Mouse (Mus musculus) neural tube, embryonic 11.5 days (tissue): ENCODE measurements at regions not wholly inside any gene's neighbourhood (a gene's known extent, or its start where the extent isn't known, plus 50 kb on each side); places are given as distances from the start of the nearest gene placed in this dataset.
A peak's percentile ranks its signal among the peaks of the same experiment; 100 is the strongest.

Experiments used
- ATAC-seq: fragments of 200-750 bp; cut with Nextera tagmentation; 2 replicates; pipeline ENCODE4 v1.8.0; 2017; ENCODE audit warnings: moderate number of reproducible peaks, mild to moderate bottlenecking, moderate TSS enrichment, moderate library complexity; ENCODE audit not compliant: insufficient read depth, low FRiP score, low TSS enrichment
- DNase-seq: peaks from one replicate; pipeline ENCODE4 v3.0.0-alpha.2; 2015; ENCODE audit warnings: low spot score
- H3K27ac ChIP-seq: fragments of 300-500 bp; sonication (generic); 2 replicates; pipeline ENCODE4 v1.5.1; 2014; ENCODE audit warnings: low read depth, mild to moderate bottlenecking, low read length
- H3K27me3 ChIP-seq: fragments of 300-500 bp; sonication (generic); 2 replicates; pipeline ENCODE4 v1.6.1; 2014; ENCODE audit warnings: mild to moderate bottlenecking, low read length, mixed read lengths; ENCODE audit not compliant: control insufficient read depth, insufficient read depth
- H3K36me3 ChIP-seq: fragments of 300-500 bp; sonication (generic); 2 replicates; pipeline ENCODE4 v1.6.1; 2014; ENCODE audit warnings: mild to moderate bottlenecking, low read length, moderate library complexity, mixed read lengths; ENCODE audit not compliant: control insufficient read depth, insufficient read depth
- H3K4me1 ChIP-seq: fragments of 300-500 bp; sonication (generic); 2 replicates; pipeline ENCODE4 v1.6.1; 2014; ENCODE audit warnings: low read length, mixed read lengths; ENCODE audit not compliant: control insufficient read depth, insufficient read depth
- H3K4me2 ChIP-seq: fragments of 300-500 bp; sonication (generic); 2 replicates; pipeline ENCODE4 v1.6.1; 2014; ENCODE audit warnings: low read depth, mild to moderate bottlenecking, moderate library complexity
- H3K4me3 ChIP-seq: fragments of 300-500 bp; sonication (generic); 2 replicates; pipeline ENCODE4 v1.5.1; 2014; ENCODE audit warnings: low read depth, low read length
- H3K9ac ChIP-seq: fragments of 300-500 bp; sonication (generic); 2 replicates; pipeline ENCODE4 v1.6.1; 2014; ENCODE audit warnings: mild to moderate bottlenecking, low read length
- H3K9me3 ChIP-seq: fragments of 300-500 bp; sonication (generic); 2 replicates; pipeline ENCODE4 v1.6.1; 2016; ENCODE audit warnings: low read length; ENCODE audit not compliant: control insufficient read depth
- whole genome bisulfite sequencing: fragments of 180-500 bp; shearing (Covaris S2); extraction: QIAGEN DNeasy Blood & Tissue Kit; methylation state at CpG from one replicate; pipeline ENCODE4 v1.1.7; 2014; 5-methylcytosine and 5-hydroxymethylcytosine counted together

DNA sequence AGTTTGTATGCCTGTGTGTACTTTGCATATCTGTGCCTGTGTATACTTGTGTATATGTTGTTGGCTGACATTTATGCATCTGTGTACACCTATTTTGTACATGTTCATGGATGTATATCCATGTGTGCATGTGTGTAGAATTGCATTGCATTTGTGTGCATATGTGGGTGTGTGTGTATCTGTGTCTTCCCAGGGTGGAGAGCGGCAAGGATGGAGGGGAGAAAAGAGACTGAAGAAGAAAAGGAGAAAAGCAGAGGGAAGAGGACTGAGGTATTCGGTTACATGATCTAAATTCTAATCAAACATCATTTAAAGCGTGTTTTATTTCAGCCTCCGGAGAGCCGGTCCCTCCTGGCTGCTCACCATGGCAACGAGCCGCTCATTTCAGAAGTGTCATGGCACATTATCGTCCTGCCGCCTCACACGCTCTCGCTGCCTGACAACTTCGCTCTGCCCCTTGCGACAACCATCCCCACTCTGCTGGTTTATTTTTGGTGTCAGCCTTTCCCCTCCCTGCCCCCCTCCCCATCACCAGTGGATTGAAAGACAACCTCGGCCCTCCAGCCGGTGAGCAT is 58.6 kb downstream of the Mrm1 start:
- ATAC-seq (peak; percentile 78; the same call in 1 of the 2 replicates), DNase-seq (peak; percentile 79)
- Histone ChIP-seq H3K4me2 (no peak overlapping the region), H3K27ac (no peak overlapping the region), H3K27me3 (peaks cover 4% of the 10 kb centered on the region; the same call in 1 of the 2 replicates), H3K4me3 (no peak overlapping the region), H3K9ac (no peak overlapping the region), H3K4me1 (peaks cover 9% of the 10 kb centered on the region), H3K9me3 (no peaks in the 10 kb centered on the region), H3K36me3 (no peaks in the 10 kb centered on the region)
- WGBS: 25% methylated on average over 15 of the region's 15 CpGs

DNA sequence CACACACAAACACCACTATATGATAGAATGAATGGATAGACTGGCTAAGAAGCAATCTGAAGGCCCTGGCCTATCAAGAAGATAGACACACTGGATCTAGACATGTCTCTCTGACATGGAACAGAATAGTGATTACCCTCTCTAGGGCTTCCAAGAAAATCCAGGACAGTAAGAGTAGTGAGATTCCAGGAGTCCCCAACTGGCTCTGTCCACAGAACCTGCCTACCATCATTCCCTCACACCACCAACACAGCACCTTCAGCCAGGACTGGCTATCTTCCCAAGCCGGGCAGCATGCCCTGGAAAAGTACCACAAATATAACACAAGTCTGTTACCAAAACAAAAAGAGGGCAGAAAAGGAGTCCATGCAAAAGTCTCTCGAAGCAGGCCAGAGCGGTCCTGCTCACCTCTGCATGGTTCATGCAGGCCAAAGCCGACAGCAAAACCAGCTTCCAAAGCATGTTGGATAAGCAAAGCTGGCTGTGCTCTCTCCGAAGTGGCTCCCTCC is 59.8 kb downstream of the Mrm1 start:
- H3K9me3 ChIP-seq: no peaks in the 10 kb centered on the region
- no peak for DNase-seq
- H3K4me1 ChIP-seq: peaks cover 6% of the 10 kb centered on the region
- H3K4me2 ChIP-seq: no peak overlapping the region
- WGBS: 90% methylated on average over 5 of the region's 5 CpGs
- H3K27ac ChIP-seq: no peak overlapping the region
- no peaks in the 10 kb centered on the region for H3K36me3 ChIP-seq
- H3K4me3 ChIP-seq: no peak overlapping the region
- ATAC-seq: no peak
- 0 out of 2 replicates have a peak, but pooled peaks cover 4% of the 10 kb centered on the region for H3K27me3 ChIP-seq
- no peak overlapping the region for H3K9ac ChIP-seq

DNA sequence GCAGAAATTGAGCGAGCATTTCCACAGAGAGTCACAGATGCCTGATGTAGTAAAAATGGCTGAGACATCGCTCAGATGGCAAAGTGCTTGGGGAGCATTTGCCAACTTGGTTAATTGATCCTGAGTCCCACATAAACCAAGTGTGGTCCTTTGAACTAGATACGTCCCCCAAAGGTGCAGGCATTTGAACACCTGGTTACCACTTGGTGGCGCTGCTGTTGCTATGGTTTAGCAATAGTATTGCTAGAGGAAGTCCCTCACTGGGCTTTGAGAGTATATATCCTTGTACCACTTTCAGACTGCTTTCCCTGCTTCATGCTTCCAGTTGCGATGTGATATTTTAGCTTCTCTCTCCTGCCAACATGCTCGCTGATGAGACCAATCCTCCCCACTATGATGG is 67.3 kb downstream of the Mrm1 start:
- Histone ChIP-seq H3K4me3 (no peak overlapping the region), H3K36me3 (no peaks in the 10 kb centered on the region), H3K4me2 (no peak overlapping the region), H3K27ac (no peak overlapping the region), H3K9me3 (no peaks in the 10 kb centered on the region), H3K9ac (no peak overlapping the region), H3K27me3 (no peaks in the 10 kb centered on the region), H3K4me1 (no peaks in the 10 kb centered on the region)
- WGBS: 79% methylated on average over 6 of the region's 6 CpGs
- no peak for DNase-seq
- no peak for ATAC-seq

DNA sequence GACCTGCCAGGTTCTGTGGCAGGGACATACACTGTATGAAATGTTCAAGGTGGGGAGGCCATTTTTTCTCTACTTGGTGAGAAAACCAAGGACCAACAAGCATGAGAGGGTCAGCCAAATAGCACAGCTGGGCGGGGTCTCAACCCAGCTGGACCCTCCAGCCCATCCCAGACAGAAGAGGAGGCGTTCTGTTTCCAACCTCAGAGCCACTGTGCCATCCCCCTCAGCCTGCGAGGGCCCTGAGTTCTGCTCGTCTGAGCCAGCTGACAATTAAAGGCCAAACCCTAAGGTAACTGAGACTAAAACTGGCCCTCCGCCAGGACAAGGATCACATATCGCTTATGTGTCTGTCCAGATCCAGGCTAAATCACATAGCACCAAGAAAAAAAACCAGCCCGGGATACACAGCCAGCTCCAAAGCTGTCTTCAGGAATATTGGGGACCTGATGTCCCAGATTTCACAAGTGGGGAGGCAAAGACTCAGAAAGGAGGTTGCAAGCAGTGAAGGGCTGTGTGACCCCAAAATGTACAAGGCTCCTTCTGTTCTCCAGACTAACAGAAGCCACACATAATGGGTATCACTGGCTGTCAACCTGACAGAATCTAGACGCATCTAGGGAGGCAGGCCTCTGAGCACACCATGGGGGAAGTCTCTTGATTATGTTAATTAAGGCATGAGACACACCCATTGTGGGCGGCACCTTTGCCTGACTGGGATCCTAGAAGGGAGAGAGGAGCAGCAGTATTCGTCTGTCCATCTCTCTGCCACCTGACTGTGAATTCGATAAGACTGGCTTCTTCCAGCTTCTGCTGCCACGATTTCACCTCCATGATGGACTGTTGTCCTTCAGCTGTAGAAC is 69.6 kb downstream of the Mrm1 start:
- H3K9me3 ChIP-seq: no peaks in the 10 kb centered on the region
- no peak overlapping the region for H3K4me3 ChIP-seq
- no peak overlapping the region for H3K9ac ChIP-seq
- H3K27ac ChIP-seq: no peak overlapping the region
- peaks cover 7% of the 10 kb centered on the region for H3K4me1 ChIP-seq
- no peak for ATAC-seq
- no peaks in the 10 kb centered on the region for H3K27me3 ChIP-seq
- WGBS: 48% methylated on average over 12 of the region's 12 CpGs
- H3K36me3 ChIP-seq: no peaks in the 10 kb centered on the region
- no peak overlapping the region for H3K4me2 ChIP-seq
- DNase-seq: no peak

DNA sequence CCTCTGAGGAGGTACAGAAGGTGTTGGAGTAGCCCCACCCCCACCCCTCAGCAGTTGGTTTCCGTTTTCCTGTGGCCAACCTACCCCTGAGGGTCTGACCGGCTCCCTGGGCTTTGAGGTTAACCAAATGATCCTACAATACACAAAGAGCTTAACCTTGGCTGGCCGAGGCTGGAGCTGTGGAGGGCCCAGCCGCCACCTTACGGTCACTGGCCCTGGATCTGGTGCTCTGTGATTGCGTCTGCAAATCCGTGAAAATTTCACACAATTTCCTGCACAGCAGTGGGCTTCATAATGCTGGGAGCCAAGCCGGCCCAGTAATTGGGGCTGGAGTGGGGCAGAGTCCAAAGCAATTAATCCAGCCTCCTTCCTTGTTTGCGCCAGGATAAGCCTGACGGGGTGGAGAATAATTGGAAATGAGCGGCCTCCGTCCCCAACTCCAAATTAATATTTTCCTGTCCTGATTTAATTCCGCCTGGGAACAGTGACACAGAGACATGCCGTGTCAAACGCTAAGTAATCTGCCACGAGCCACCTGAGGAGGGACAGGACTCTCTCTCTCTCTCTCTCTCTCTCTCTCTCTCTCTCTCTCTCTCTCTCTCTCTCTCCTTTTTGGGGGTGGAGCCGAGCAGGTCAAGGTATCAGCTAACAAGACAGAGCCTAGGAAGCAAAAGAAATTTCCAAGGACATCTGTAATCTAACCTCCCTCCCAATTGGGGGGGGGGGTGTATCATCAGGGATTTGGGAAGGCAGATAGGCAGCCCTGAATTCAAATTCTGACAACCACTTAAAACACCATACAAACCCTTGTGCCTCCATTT is 80.3 kb downstream of the Mrm1 start:
- DNase-seq (no peak), ATAC-seq (no peak)
- 26% methylated on average over 17 of the region's 17 CpGs for WGBS
- H3K4me3 ChIP-seq: no peak overlapping the region
- 0 out of 2 replicates have a peak overlapping the region, but pooled peaks have one; percentile 8 for H3K27ac ChIP-seq
- H3K9ac ChIP-seq: no peak overlapping the region
- H3K4me2 ChIP-seq: no peak overlapping the region
- H3K9me3 ChIP-seq: no peaks in the 10 kb centered on the region
- H3K4me1 ChIP-seq: 0 out of 2 replicates have a peak, but pooled peaks cover 2% of the 10 kb centered on the region
- H3K27me3 ChIP-seq: no peaks in the 10 kb centered on the region
- no peaks in the 10 kb centered on the region for H3K36me3 ChIP-seq

DNA sequence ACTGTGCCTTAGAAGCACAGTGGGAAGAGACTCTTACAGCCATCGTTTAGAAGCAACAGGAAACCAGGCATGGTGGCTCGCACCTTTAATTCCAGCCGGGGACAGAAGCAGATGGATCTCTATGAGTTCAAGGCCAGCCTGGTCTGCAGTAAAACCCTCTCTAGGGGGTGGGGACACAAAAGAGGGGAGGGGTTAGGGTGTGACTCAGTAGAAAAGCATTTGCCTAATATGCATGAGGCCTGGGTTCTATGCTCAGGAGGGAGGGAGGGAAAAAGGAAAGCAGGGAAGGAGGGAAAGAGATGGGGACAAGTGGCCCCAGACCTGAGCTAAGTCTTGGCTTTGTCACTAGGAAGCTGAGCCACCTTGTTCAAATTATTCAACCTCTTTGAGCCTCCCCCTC is 81.2 kb downstream of the Mrm1 start:
- H3K9ac ChIP-seq: no peak overlapping the region
- H3K27ac ChIP-seq: no peak overlapping the region
- H3K4me1 ChIP-seq: no peaks in the 10 kb centered on the region
- no peak for ATAC-seq
- H3K36me3 ChIP-seq: no peaks in the 10 kb centered on the region
- no peaks in the 10 kb centered on the region for H3K9me3 ChIP-seq
- no peak overlapping the region for H3K4me2 ChIP-seq
- H3K4me3 ChIP-seq: no peak overlapping the region
- WGBS: 49% methylated on average over 3 of the region's 3 CpGs
- H3K27me3 ChIP-seq: no peaks in the 10 kb centered on the region
- DNase-seq: no peak

DNA sequence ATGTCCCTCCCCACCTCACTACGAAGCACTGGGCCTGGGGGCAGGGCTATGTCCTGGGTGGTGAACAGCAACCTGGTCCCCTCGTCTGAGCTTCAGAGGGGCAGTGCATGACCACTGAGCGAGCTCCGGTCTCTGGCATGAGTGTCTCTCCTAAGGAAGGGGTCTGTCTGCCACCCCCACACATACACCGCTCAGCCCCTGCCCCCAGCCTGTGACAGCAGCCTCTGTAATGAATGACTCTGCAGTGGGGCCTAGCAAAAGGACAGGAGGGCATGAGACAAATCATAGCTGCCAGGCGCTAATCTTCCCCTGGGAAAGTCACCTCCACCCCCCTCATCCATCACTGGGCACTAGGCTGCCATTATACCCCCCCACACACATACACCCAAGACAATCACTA is 87.4 kb downstream of the Mrm1 start:
- ATAC-seq (no peak), DNase-seq (no peak)
- no peaks in the 10 kb centered on the region for H3K9me3 ChIP-seq
- no peak overlapping the region for H3K4me3 ChIP-seq
- no peak overlapping the region for H3K27ac ChIP-seq
- H3K36me3 ChIP-seq: no peaks in the 10 kb centered on the region
- 56% methylated on average over 6 of the region's 6 CpGs for WGBS
- no peak overlapping the region for H3K9ac ChIP-seq
- H3K4me2 ChIP-seq: no peak overlapping the region
- no peaks in the 10 kb centered on the region for H3K27me3 ChIP-seq
- peaks cover 5% of the 10 kb centered on the region; the same call in 1 of the 2 replicates for H3K4me1 ChIP-seq

DNA sequence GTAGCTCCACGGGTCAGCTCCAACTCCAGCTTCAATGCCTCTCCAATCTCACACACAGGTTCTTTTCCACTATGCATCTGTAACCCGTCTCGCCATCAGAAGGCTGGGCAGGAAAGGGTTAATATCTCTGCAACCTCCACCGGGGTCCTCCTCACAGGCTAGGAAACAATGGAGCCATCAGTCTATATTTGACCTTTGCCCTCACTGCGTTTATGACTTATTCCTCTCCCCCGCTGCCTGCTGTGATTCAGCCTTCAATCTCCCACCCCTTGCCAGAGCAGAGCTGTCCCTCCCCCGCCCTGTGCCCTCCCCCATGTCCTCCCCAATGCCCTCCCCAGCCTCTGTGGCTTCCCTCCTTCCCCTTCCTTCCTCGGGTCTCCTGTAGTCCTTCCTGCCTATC is 89.1 kb downstream of the Mrm1 start:
- WGBS: 28% methylated on average over 8 of the region's 8 CpGs
- Histone ChIP-seq H3K27me3 (no peaks in the 10 kb centered on the region), H3K4me3 (no peak overlapping the region), H3K4me2 (no peak overlapping the region), H3K4me1 (peaks cover 5% of the 10 kb centered on the region; the same call in 1 of the 2 replicates), H3K36me3 (no peaks in the 10 kb centered on the region), H3K27ac (0 out of 2 replicates have a peak overlapping the region, but pooled peaks have one; percentile 14), H3K9me3 (no peaks in the 10 kb centered on the region), H3K9ac (no peak overlapping the region)
- DNase-seq (peak; percentile 44), ATAC-seq (no peak)
